Mouse (Mus musculus) kidney, adult 2 months (tissue): ENCODE data around the gene Cadm2. TPM values are rescaled to one million over a fixed set of nuclear protein-coding genes. Genes with fewer than 3 reads are reported as not detected.

Experiments
- DNase-seq: peaks from one replicate; pipeline ENCODE4 v3.0.0; 2021
- H3K27ac ChIP-seq: fragments of 200-500 bp; 2 replicates; pipeline ENCODE4 v1.5.1; 2012; ENCODE audit warnings: low read depth, low read length, control low read depth, inconsistent platforms; ENCODE audit not compliant: insufficient read depth
- H3K27me3 ChIP-seq: fragments of 200-500 bp; replicated peaks from 2 replicates; pipeline ENCODE4 v1.6.1; 2012; ENCODE audit warnings: mild to moderate bottlenecking, moderate library complexity, low read length, inconsistent platforms; ENCODE audit not compliant: control insufficient read depth, insufficient read depth
- H3K36me3 ChIP-seq: fragments of 200-500 bp; 2 replicates; pipeline ENCODE4 v1.6.1; 2012; ENCODE audit warnings: mild to moderate bottlenecking, moderate library complexity, low read length, inconsistent platforms; ENCODE audit not compliant: control insufficient read depth, insufficient read depth
- H3K4me1 ChIP-seq: fragments of 200-500 bp; 2 replicates; pipeline ENCODE4 v1.6.1; 2011; ENCODE audit warnings: low read length; ENCODE audit not compliant: control insufficient read depth, insufficient read depth
- H3K4me3 ChIP-seq: fragments of 200-500 bp; 2 replicates; pipeline ENCODE4 v1.5.1; 2011; ENCODE audit warnings: mild to moderate bottlenecking, low read depth, low read length, control low read depth; ENCODE audit not compliant: insufficient read depth
- CTCF ChIP-seq: fragments of 200-500 bp; conservative IDR thresholded peaks from 2 replicates; pipeline ENCODE4 v1.5.1; 2011; ENCODE audit warnings: low read depth, mild to moderate bottlenecking, control low read depth, low read length, moderate library complexity, mixed read lengths; ENCODE audit not compliant: insufficient read depth, insufficient read length
- POLR2A ChIP-seq: fragments of 200-500 bp; IDR thresholded peaks from one replicate; pipeline ENCODE4 v1.6.1; 2011; ENCODE audit warnings: low read depth, low read length, control low read depth
- WGBS: fragments of 180-500 bp; shearing (Covaris S2); methylation state at CpG from one replicate; pipeline ENCODE4 v1.1.7; 2018; 5-methylcytosine and 5-hydroxymethylcytosine counted together
- polyA plus RNA-seq: library from polyadenylated mRNA; depleted of rRNA; stranded (reverse); fragments of >200 nt; gene quantifications from 2 replicates; pipeline ENCODE4 v1.2.3, GENCODE M21; 2012

The Cadm2 gene
- polyA plus RNA-seq, 1 experiment, result 0.27 TPM

DNA sequence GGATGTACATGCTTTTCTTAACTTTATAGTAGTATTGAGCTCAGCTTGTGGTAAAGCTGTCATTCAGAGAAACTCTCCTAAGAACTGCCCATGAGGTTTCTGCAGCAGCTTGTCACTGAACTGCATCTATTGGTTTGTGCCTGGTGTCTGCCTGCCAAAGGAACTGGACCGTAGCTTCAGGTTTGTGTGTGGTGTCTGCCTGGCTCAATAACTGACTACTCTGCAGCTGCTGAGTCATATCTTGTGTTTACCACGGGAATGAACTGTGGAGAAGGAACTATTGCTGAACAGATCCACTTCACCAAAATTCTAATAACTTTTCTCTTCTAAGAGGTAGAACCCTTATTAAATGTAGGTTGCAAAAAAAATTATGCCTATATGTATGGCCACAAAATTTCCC is 603.0 kb downstream of the Cadm2 start:
- no peak for TF ChIP-seq CTCF
- no peak for TF ChIP-seq POLR2A
- Histone ChIP-seq H3K36me3 (no peaks in the 10 kb centered on the region), H3K27ac (no peak overlapping the region), H3K4me1 (no peaks in the 10 kb centered on the region), H3K4me3 (no peak overlapping the region), H3K27me3 (no peaks in the 10 kb centered on the region)
- no peak for DNase-seq
- WGBS, result 67% methylated on average over 2 of the region's 2 CpGs

DNA sequence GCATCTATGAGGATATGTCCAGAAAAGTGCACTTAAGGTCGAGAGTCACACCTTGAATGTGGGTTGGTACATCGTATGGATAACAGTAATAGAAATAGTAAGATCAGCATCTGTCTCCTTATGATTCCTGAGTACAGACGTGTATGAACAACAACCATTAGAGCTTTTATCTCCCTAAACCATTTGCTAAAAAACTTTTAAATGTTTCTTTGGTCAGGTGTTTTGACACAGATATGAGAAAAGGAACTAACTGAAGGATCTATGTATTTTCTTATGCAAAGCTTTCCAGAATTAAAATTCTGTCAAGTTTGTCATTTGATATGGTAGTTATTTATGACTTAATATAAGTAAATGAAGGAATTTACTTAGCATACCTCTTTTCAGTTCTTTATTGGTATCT is 617.5 kb downstream of the Cadm2 start:
- no peaks in the 10 kb centered on the region for H3K27me3 ChIP-seq
- no peak overlapping the region for H3K27ac ChIP-seq
- no peaks in the 10 kb centered on the region for H3K36me3 ChIP-seq
- no peak for DNase-seq
- H3K4me1 ChIP-seq, result no peaks in the 10 kb centered on the region
- TF ChIP-seq CTCF (no peak), POLR2A (no peak)
- H3K4me3 ChIP-seq, result no peak overlapping the region
- 70% methylated on average over 3 of the region's 3 CpGs for WGBS

DNA sequence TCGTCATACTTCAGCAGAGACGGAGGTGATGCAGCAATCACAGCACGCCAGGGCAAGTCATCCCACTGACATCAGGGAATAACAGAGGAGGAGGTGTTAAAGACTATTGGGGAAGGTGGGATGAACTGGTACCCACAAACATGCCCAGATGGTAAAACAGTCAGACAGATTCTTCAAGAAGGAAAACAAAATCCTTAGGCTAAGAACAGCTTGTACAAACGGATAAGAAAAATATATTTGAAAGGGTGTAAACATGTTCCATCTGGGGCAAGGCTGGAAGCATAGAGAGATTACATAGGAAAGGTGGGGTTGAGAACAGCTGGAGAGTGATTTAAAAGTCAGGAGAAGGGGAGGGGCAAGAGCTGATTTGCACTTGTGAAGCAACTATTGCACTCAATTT is 619.0 kb downstream of the Cadm2 start:
- H3K4me1 ChIP-seq, result no peaks in the 10 kb centered on the region
- no peaks in the 10 kb centered on the region for H3K27me3 ChIP-seq
- 40% methylated on average over 4 of the region's 4 CpGs for WGBS
- no peak overlapping the region for H3K27ac ChIP-seq
- no peak for TF ChIP-seq POLR2A
- TF ChIP-seq CTCF, result no peak
- no peak overlapping the region for H3K4me3 ChIP-seq
- DNase-seq, result no peak
- H3K36me3 ChIP-seq, result no peaks in the 10 kb centered on the region

DNA sequence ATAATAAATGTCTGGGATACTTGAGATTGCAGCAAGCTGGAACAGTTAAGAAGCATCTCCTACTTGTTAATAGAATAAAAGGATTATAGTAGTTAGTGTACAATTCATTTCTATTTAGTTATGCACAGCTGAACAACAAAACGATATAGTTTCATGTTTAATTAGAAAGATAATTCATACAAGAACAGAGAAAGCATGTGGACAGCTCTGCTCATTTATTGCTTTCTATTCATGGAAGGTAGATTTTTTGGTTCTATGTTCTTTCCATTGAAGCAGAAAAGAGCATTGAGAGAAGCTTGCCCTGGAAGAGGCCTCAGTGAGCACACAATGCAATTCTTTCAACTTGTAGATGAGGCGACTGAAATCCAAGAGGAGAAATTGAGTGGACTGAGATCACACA is 623.2 kb downstream of the Cadm2 start:
- Histone ChIP-seq H3K36me3 (no peaks in the 10 kb centered on the region), H3K4me1 (no peaks in the 10 kb centered on the region), H3K27me3 (no peaks in the 10 kb centered on the region), H3K27ac (no peak overlapping the region), H3K4me3 (no peak overlapping the region)
- TF ChIP-seq POLR2A, result no peak
- TF ChIP-seq CTCF, result no peak
- WGBS, result 77% methylated on average over 2 of the region's 2 CpGs
- DNase-seq, result no peak

- DNase-seq, result no peak
- H3K27ac ChIP-seq, result no peak overlapping the region
- no peaks in the 10 kb centered on the region for H3K36me3 ChIP-seq
- H3K27me3 ChIP-seq, result no peaks in the 10 kb centered on the region; the same call in 1 of the 2 replicates
- H3K4me3 ChIP-seq, result no peak overlapping the region
- no peaks in the 10 kb centered on the region for H3K4me1 ChIP-seq
- 88% methylated on average over 6 of the region's 6 CpGs for WGBS
- TF ChIP-seq POLR2A, result no peak
- TF ChIP-seq CTCF, result no peak
These were observed 633.0 kb downstream of the Cadm2 start for GRCm38 (mm10) chr16:66987741-66988140.

- Histone ChIP-seq H3K4me3 (no peak overlapping the region), H3K36me3 (no peaks in the 10 kb centered on the region), H3K27ac (no peak overlapping the region), H3K4me1 (no peaks in the 10 kb centered on the region), H3K27me3 (no peaks in the 10 kb centered on the region; the same call in 1 of the 2 replicates)
- DNase-seq, result no peak
- whole genome bisulfite sequencing, result 70% methylated on average over 7 of the region's 7 CpGs
- TF ChIP-seq POLR2A (no peak), CTCF (no peak)
These were observed 633.8 kb downstream of the Cadm2 start for GRCm38 (mm10) chr16:66986879-66987278.

GRCm38 (mm10) chr16:66970912-66971311 is 649.8 kb downstream of the Cadm2 start:
- no peak for DNase-seq
- Histone ChIP-seq H3K27me3 (no peaks in the 10 kb centered on the region), H3K4me1 (no peaks in the 10 kb centered on the region), H3K36me3 (no peaks in the 10 kb centered on the region), H3K4me3 (no peak overlapping the region), H3K27ac (no peak overlapping the region)
- 56% methylated on average over 3 of the region's 3 CpGs for WGBS
- TF ChIP-seq POLR2A (no peak), CTCF (no peak)

GRCm38 (mm10) chr16:66969520-66970144 is 651.1 kb downstream of the Cadm2 start:
- WGBS, result 71% methylated on average over 11 of the region's 11 CpGs
- no peak for DNase-seq
- H3K27me3 ChIP-seq, result no peaks in the 10 kb centered on the region
- no peaks in the 10 kb centered on the region for H3K36me3 ChIP-seq
- H3K4me3 ChIP-seq, result no peak overlapping the region
- TF ChIP-seq POLR2A (no peak), CTCF (no peak)
- no peak overlapping the region for H3K27ac ChIP-seq
- no peaks in the 10 kb centered on the region for H3K4me1 ChIP-seq
